Mouse (Mus musculus): ENCODE results near the gene Baiap2l2. TPM values are rescaled to one million over a fixed set of nuclear protein-coding genes. Genes with fewer than 3 reads are reported as not detected.

Baiap2l2 gene
- polyA plus RNA-seq, 1 experiment from 2014 or later = 3.1 TPM

- Histone ChIP-seq H3K36me3 (no peaks in the 10 kb centered on the region), H3K27ac (peak overlapping the region; percentile 80), H3K9ac (no peak overlapping the region), H3K4me1 (peaks cover 58% of the 10 kb centered on the region), H3K4me2 (no peak overlapping the region), H3K27me3 (no peaks in the 10 kb centered on the region), H3K4me3 (no peak overlapping the region), H3K9me3 (no peaks in the 10 kb centered on the region)
- no peak for ATAC-seq (ENCODE audit: borderline replicate concordance, extremely low read depth, low FRiP score, low TSS enrichment)
- 61% methylated on average over 4 of the region's 4 CpGs for WGBS
Measured at GRCm38 (mm10) chr15:79323791-79324155, 38.4 kb upstream of the Baiap2l2 start.

GRCm38 (mm10) chr15:79322991-79323790, 37.9 kb upstream of the Baiap2l2 start:
- H3K36me3 ChIP-seq = no peaks in the 10 kb centered on the region
- H3K9ac ChIP-seq = no peak overlapping the region
- no peak overlapping the region for H3K4me3 ChIP-seq
- no peaks in the 10 kb centered on the region for H3K9me3 ChIP-seq
- peak; percentile 7; the same call in 1 of the 2 replicates for ATAC-seq (ENCODE audit: borderline replicate concordance, extremely low read depth, low FRiP score, low TSS enrichment)
- 0 out of 2 replicates have a peak overlapping the region, but pooled peaks have one; percentile 1 for H3K4me2 ChIP-seq
- no peaks in the 10 kb centered on the region for H3K27me3 ChIP-seq
- WGBS = 53% methylated on average over 6 of the region's 6 CpGs
- H3K4me1 ChIP-seq = peaks cover 58% of the 10 kb centered on the region
- H3K27ac ChIP-seq = peak overlapping the region; percentile 80

- H3K4me1 ChIP-seq = peaks cover 55% of the 10 kb centered on the region
- 35% methylated on average over 11 of the region's 11 CpGs for WGBS
- peak overlapping the region; percentile 80 for H3K27ac ChIP-seq
- ATAC-seq (ENCODE audit: borderline replicate concordance, extremely low read depth, low FRiP score, low TSS enrichment) = no peak
- no peak overlapping the region for H3K9ac ChIP-seq
- H3K36me3 ChIP-seq = no peaks in the 10 kb centered on the region
- no peaks in the 10 kb centered on the region for H3K27me3 ChIP-seq
- no peak overlapping the region for H3K4me2 ChIP-seq
- H3K4me3 ChIP-seq = no peak overlapping the region
- no peaks in the 10 kb centered on the region for H3K9me3 ChIP-seq
Measured at GRCm38 (mm10) chr15:79322281-79322990, 37.1 kb upstream of the Baiap2l2 start.

GRCm38 (mm10) chr15:79321733-79322190, 36.4 kb upstream of the Baiap2l2 start:
- Histone ChIP-seq H3K27me3 (no peaks in the 10 kb centered on the region), H3K9me3 (no peaks in the 10 kb centered on the region), H3K9ac (no peak overlapping the region), H3K4me1 (peaks cover 48% of the 10 kb centered on the region), H3K4me2 (no peak overlapping the region), H3K36me3 (no peaks in the 10 kb centered on the region), H3K27ac (peak overlapping the region; percentile 80; the same call in 1 of the 2 replicates), H3K4me3 (no peak overlapping the region)
- ATAC-seq (ENCODE audit: borderline replicate concordance, extremely low read depth, low FRiP score, low TSS enrichment) = no peak
- WGBS = 41% methylated on average over 5 of the region's 5 CpGs

- H3K9ac ChIP-seq = no peak overlapping the region
- H3K36me3 ChIP-seq = peaks cover 14% of the 10 kb centered on the region; the same call in 1 of the 2 replicates
- no peaks in the 10 kb centered on the region for H3K4me1 ChIP-seq
- no peaks in the 10 kb centered on the region for H3K9me3 ChIP-seq
- H3K27ac ChIP-seq = no peak overlapping the region
- H3K4me3 ChIP-seq = no peak overlapping the region
- ATAC-seq (ENCODE audit: borderline replicate concordance, extremely low read depth, low FRiP score, low TSS enrichment) = no peak
- H3K27me3 ChIP-seq = no peaks in the 10 kb centered on the region
- WGBS = 46% methylated on average over 8 of the region's 8 CpGs
- H3K4me2 ChIP-seq = no peak overlapping the region
Measured at GRCm38 (mm10) chr15:79313848-79314369, 28.6 kb upstream of the Baiap2l2 start.

GRCm38 (mm10) chr15:79307861-79308260, 22.5 kb upstream of the Baiap2l2 start:
- H3K9me3 ChIP-seq = no peaks in the 10 kb centered on the region
- no peak overlapping the region for H3K27ac ChIP-seq
- WGBS = 53% methylated on average over 4 of the region's 4 CpGs
- H3K9ac ChIP-seq = no peak overlapping the region
- peaks cover 17% of the 10 kb centered on the region; the same call in 1 of the 2 replicates for H3K36me3 ChIP-seq
- H3K4me1 ChIP-seq = no peaks in the 10 kb centered on the region
- H3K27me3 ChIP-seq = no peaks in the 10 kb centered on the region
- no peak overlapping the region for H3K4me3 ChIP-seq
- ATAC-seq (ENCODE audit: borderline replicate concordance, extremely low read depth, low FRiP score, low TSS enrichment) = no peak
- H3K4me2 ChIP-seq = no peak overlapping the region

GRCm38 (mm10) chr15:79306043-79306637, 20.8 kb upstream of the Baiap2l2 start:
- 77% methylated on average over 23 of the region's 23 CpGs for WGBS

GRCm38 (mm10) chr15:79304832-79305231, 19.5 kb upstream of the Baiap2l2 start:
- Histone ChIP-seq H3K4me3 (no peak overlapping the region), H3K27ac (no peak overlapping the region), H3K9ac (no peak overlapping the region), H3K4me2 (no peak overlapping the region), H3K27me3 (no peaks in the 10 kb centered on the region), H3K36me3 (peaks cover 10% of the 10 kb centered on the region; the same call in 1 of the 2 replicates), H3K9me3 (no peaks in the 10 kb centered on the region), H3K4me1 (no peaks in the 10 kb centered on the region)
- 48% methylated on average over 4 of the region's 5 CpGs for WGBS
- ATAC-seq (ENCODE audit: borderline replicate concordance, extremely low read depth, low FRiP score, low TSS enrichment) = peak; percentile 59; the same call in 1 of the 2 replicates

More at GRCm38 (mm10) chr15:79306043-79306637, 20.8 kb upstream of the Baiap2l2 start:
- ATAC-seq (ENCODE audit: borderline replicate concordance, extremely low read depth, low FRiP score, low TSS enrichment) = no peak
- Histone ChIP-seq H3K27ac (no peak overlapping the region), H3K27me3 (no peaks in the 10 kb centered on the region), H3K9me3 (no peaks in the 10 kb centered on the region), H3K4me3 (no peak overlapping the region), H3K9ac (no peak overlapping the region), H3K36me3 (peaks cover 13% of the 10 kb centered on the region; the same call in 1 of the 2 replicates), H3K4me1 (no peaks in the 10 kb centered on the region), H3K4me2 (no peak overlapping the region)

GRCm38 (mm10) chr15:79303725-79304124, 18.4 kb upstream of the Baiap2l2 start:
- H3K27ac ChIP-seq = no peak overlapping the region
- no peak for ATAC-seq (ENCODE audit: borderline replicate concordance, extremely low read depth, low FRiP score, low TSS enrichment)

GRCm38 (mm10) chr15:79299563-79300155, 14.3 kb upstream of the Baiap2l2 start:
- 79% methylated on average over 2 of the region's 2 CpGs for WGBS
- peaks cover 5% of the 10 kb centered on the region; the same call in 1 of the 2 replicates for H3K36me3 ChIP-seq
- no peak overlapping the region for H3K27ac ChIP-seq
- no peak for ATAC-seq (ENCODE audit: borderline replicate concordance, extremely low read depth, low FRiP score, low TSS enrichment)
- no peak overlapping the region for H3K4me3 ChIP-seq
- H3K9ac ChIP-seq = no peak overlapping the region
- H3K27me3 ChIP-seq = no peaks in the 10 kb centered on the region
- H3K4me2 ChIP-seq = no peak overlapping the region
- no peaks in the 10 kb centered on the region for H3K9me3 ChIP-seq
- peaks cover 13% of the 10 kb centered on the region; the same call in 1 of the 2 replicates for H3K4me1 ChIP-seq

More at GRCm38 (mm10) chr15:79303725-79304124, 18.4 kb upstream of the Baiap2l2 start:
- no peak overlapping the region for H3K9ac ChIP-seq
- H3K36me3 ChIP-seq = peaks cover 9% of the 10 kb centered on the region; the same call in 1 of the 2 replicates
- no peaks in the 10 kb centered on the region for H3K27me3 ChIP-seq
- H3K4me1 ChIP-seq = peaks cover 6% of the 10 kb centered on the region; the same call in 1 of the 2 replicates
- WGBS = 79% methylated on average over 8 of the region's 8 CpGs
- H3K9me3 ChIP-seq = no peaks in the 10 kb centered on the region
- H3K4me2 ChIP-seq = no peak overlapping the region
- no peak overlapping the region for H3K4me3 ChIP-seq

GRCm38 (mm10) chr15:79298553-79298952, 13.2 kb upstream of the Baiap2l2 start:
- 68% methylated on average over 6 of the region's 6 CpGs for WGBS
- H3K36me3 ChIP-seq = peaks cover 5% of the 10 kb centered on the region; the same call in 1 of the 2 replicates
- peak overlapping the region; percentile 37; the same call in 1 of the 2 replicates for H3K27ac ChIP-seq
- ATAC-seq (ENCODE audit: borderline replicate concordance, extremely low read depth, low FRiP score, low TSS enrichment) = peak; percentile 51; the same call in 1 of the 2 replicates
- no peak overlapping the region for H3K4me2 ChIP-seq
- H3K4me1 ChIP-seq = peaks cover 13% of the 10 kb centered on the region; the same call in 1 of the 2 replicates
- no peak overlapping the region for H3K4me3 ChIP-seq
- H3K27me3 ChIP-seq = no peaks in the 10 kb centered on the region
- no peaks in the 10 kb centered on the region for H3K9me3 ChIP-seq
- no peak overlapping the region for H3K9ac ChIP-seq

All from lung, embryonic 15.5 days (tissue).